Mouse (Mus musculus) layer of hippocampus, postnatal 14 days (tissue): ENCODE measurements at regions not wholly inside any gene's neighbourhood (a gene's known extent, or its start where the extent isn't known, plus 50 kb on each side); places are given as distances from the start of the nearest gene placed in this dataset.

ENCODE experiments used
- DNase-seq, 2 experiments: peaks; one replicate each; pipeline ENCODE4 v3.0.0; 2021 to 2022; ENCODE audit warnings: low spot score in 2 of 2, mixed read lengths in 1 of 2

DNA sequence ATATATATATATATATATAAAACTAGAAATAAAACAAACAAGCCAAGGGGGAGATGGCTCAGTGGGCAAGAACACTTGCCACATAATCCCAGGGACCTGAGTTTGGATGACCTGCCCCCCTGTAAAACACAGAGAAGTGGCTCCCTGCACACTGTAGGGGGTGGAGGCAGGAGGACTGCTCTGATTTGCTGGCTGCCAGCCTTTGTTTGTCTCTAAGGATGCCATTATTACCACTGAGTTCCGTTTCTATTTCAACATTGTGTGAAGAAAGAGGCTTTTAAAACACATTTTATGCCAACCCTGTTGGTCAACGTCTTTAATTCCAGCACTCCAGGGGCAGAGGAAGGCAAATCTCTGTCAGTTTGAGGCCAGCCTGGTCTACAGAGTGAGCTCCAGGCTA is 82.2 kb upstream of the Errfi1 start:
- DNase-seq, result no peak

DNA sequence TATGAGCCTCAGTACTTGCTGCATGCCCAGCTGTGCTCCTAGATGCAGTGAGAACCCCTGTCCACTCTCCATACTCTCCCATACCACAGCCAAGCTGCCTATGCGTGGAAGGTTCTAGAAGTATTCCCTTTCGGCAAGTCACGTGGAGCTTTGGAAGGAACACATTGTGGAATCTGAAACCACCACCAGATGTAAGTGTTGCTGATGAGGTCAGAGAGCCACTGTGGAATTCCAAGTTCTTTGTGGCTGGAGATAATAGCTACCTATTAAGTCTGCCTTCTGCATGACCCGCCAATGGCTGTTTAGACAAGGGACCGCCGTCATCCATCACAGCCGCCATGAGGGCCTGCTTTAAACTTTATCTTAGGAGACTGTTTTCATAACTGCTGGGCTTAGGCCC is 84.7 kb upstream of the Errfi1 start:
- no peak for DNase-seq

DNA sequence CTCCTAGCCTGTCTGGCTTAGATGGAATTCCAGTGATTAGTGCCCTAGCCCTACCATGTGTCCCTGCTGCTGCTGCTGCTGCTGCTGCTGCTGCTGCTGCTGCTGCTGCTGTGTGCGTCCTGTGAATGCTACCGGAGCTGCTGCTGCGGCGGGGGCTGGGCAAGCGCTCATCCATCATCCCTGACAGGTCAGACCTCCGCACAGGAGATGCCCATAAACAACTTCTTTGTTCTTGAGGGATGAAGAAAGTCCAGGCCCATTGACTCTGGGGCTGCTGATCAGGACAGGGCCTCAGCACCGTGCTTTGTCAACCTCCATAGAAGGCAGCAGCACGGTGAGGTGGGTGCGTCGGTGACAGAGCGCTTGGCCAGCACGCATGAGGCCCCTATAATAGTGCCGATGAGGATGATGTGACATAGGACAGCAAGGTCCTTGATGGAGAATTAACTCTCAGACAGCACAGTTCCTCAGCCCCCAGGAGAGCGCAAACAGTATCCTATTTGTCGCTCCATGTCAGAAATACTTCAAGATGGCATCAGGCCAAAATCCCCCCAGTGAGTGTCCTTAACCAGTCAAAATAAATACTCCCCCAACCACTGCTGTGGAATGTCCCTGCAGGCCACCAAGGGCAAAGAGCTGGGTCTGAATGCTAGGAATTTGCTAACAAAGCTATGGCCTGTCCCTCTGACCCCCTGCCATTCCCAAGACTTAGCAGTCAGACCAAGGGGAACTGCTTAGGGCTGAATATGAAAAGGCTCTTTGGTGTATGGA is 95.1 kb upstream of the Errfi1 start:
- DNase-seq, result no peak

DNA sequence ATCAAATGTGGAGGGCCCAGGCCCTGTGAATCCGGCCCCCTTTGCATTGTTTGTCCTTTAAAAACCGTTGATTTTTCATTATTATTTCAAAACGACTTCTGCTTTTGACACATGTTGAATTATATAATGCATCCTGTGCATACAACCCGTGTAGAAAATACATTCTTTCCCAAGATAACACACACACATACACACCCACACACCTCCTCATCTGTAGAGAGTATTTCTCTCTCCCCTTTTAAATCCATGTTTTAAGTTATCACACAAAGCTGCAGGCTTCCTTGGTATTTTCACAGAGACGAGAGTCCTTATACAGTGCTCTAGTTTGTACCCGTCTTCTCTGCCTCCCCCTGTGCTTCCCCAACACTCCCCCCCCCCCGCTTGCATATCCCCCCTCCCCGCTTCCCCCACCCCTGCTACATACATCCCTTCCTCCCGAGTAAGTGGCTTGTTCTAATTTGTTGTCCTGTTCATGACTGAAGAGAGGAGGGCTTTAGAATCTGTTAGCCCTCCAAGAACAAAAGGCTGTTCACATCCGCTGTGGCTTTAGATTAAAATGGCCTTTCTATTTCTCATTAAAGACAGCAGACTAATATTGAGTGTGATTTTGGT is 95.8 kb upstream of the Errfi1 start:
- DNase-seq, result no peak

DNA sequence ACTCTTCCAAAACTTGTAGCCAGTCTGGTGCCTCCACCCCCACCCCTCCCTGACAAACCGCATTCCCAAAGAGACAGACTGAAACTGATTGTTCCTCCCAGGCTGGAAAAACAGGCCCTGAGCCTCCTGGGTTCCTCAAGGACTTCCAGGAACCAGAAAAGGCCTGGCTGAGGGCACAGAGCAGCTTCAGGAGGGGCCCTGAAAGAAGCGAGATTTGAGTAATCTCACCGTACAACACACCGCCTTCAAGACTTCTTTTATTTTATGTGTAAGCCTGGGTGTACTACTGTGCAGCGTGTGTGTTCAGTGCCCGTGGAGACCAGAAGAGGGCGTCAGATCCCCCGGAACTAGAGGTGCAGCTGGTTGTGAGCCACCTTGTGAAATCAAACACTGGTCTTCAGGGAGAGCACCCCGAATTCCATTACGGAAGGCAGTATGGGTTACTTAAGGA is 96.4 kb upstream of the Errfi1 start:
- no peak for DNase-seq

DNA sequence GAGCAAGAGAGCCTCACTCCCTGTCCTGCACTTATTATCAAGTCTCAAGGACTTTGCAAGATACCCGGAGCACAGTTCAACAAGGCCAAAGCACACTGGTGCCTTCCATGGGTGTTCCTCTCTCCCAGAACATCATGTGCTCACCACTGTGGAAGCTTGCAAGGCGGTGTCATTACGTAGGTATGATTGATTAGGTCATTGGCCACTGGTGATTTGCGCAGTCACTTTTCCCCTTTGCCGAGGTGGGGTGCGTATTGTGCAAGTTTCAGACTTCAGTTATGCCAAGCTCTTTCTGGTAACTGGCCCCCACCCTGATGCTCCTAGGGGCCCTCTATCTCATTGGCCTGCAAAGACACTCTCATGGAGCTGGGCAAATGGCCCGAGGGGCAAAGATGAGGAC is 98.3 kb upstream of the Errfi1 start:
- DNase-seq, result no peak

DNA sequence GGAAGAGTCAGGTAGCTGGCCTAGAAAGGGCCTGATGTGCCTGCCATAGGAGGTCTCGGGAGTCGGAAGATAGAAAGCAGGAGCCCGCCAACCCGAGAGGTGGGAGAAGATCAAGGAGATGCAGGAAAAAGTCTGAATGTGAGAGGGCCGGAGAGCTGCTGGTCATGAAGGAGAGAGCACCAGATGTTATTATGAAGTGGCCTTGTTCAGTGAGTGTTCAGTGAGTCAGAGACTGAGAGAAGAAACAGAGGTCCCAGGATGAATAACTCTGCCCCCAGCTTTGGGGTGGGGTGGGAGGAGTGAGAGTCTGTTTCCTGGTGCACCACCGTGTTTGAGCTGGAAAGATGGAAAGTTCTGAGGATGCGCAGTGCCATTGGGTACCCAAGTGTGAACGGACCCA is 100.2 kb upstream of the Slc45a1 start:
- DNase-seq, result no peak

DNA sequence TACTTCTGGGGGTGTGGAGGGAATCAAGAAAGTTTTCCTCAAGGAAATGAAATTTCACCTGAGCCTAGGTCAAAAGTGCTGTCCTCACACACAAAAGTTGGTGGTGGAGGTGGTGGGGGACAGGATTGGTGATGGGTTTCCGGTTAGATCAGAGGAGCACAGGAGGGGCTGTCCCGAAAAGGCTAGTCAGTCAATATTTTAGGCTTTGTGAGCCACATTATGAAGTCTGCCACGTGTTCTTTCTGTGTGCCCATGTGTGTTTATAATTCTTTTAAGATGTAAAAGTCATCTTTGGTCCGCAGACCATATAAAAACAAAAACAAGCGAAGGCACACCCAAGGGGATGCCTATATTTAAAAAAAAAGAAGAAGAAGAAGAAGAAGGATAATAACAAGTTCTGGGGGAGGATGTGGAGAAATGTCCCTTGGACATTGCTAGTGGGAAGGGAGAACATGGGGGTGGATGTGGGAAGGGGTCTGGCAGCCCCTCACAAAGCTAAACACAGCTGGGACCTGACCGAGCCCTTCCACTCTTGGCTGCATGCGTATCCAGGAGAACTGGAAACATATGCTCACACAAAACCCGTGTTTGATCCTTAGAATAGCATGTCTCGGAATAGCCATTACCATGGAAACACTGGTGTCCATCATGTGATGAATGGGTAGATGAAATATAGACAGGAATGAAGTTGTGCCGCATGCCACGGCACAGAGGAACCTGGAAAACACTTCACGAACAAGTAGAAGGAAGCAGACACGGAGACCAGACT is 98.7 kb upstream of the Slc45a1 start:
- no peak for DNase-seq

DNA sequence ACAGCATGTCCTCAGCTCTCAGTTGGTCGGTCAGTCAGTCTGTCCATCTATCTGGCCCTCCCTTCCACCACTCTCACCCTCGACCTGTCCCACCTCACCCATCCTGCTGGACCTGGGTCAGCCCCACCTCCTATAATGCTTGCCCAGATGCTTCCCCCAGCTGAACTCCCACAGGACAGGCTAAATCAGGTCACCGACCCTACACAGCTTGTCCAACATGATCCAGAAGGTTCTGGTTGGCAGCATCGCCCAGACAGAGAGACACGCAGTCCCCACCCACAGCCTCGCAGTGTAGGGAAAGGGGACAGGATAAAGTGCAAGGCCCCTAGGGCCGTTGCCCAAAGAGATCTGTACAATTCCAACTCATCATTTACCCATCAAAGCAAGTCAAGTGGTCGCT is 97.1 kb upstream of the Slc45a1 start:
- no peak for DNase-seq

DNA sequence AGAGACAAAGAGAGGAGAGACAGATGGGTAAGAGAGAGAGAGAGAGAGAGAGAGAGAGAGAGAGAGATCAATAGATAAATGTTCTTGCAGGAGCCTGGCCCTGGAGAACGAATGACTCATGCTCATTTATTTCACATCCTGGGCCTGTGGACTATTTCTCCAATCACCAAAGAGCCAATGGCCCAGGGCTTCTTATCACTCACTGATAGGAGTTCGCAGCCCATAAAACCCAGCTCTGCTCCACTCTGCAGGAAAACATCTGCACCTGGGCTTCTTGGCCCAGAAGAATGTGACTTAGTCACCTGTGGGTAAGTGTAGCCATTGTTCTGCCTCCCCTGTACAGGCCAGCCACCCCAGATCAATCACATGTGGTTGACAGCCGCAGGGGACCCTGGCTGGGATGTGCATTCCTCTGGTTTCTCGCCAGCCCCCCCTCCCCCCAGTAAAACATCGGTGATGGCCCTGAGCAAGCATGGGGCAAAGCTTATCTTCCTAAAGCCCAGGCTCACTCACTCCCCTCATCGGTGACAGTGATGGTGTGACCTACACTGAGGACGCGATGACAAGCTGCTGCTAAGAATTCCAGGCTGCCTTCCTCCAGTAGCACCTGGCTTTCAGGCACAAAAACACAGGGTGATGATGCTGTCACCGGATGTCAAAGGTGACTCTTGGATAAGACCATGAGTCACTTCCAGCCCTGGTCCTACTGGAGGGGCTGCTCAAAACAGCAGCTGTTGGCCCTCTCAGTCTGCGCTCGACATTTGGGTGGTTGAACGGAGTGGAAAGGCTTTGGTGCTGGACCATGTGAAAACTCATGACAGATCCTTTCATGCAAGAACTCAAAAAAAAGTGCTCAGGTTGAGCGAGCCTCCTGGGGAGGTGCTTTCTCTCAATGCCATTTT is 96.4 kb upstream of the Slc45a1 start:
- DNase-seq, result no peak

DNA sequence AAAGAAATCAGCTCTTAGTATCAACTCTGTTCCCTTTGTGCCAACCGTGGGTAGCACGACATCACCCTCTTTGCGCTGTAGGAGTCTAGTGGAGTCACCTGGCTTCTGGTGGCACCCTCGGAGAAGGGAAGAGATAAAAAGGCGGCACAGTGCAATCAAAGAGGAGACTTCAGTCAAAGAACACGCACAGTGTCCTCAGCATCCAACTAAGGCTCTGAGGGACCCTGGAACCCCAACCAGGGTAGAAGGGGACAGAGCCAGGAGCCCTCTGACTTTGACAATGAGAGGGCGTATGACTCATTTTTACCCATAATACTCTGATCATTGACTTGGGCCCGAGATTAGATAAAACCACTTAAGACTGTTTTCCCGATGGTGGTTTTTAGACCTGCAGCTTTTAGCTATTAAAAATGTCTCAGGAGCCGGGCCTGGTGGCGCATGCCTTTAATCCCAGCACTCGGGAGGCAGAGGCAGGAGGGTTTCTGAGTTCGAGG is 94.5 kb upstream of the Slc45a1 start:
- DNase-seq, result no peak

DNA sequence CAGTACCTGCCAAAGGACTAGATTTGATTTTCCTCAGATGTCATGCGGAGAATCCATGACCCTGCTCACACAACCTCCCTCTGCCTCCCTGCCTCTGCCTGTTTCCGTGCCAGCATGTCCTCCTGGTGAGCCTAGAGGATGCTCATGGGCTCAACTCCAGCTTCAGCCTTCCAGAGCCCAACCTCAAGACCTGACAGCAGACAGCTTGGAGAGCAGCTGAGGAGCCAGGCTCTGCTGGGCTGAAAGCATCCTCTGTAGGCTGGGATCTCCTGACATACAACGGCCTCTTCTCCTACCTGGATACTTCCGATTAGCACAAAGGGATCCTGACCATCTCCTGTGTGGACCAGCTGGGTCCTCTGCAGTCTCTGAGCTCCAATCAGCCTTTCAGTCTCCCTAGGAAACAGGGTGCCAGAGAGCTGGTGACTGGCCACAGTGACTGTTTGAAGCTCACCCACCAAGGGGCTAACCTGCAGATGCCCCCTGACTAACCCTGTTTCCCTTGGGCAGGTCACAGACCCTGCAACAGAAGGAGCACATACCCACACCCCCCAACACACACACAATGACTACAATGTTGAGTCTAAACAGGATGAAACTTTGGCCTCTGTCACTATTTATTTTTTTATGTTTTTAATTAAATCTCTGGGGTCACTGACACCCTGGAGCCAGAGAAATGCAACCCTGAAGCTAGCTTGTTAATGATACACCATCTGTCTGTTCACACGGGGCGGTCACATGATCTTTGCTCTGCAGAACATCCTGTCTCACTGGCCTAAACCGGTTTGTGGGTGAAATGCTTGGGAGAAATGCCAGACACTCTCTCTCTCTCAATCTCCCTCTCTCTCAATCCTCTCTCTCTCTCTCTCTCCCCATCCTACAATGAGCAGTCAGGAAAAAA is 93.8 kb upstream of the Slc45a1 start:
- peak in 1 of 2 experiments; percentile 36 for DNase-seq

DNA sequence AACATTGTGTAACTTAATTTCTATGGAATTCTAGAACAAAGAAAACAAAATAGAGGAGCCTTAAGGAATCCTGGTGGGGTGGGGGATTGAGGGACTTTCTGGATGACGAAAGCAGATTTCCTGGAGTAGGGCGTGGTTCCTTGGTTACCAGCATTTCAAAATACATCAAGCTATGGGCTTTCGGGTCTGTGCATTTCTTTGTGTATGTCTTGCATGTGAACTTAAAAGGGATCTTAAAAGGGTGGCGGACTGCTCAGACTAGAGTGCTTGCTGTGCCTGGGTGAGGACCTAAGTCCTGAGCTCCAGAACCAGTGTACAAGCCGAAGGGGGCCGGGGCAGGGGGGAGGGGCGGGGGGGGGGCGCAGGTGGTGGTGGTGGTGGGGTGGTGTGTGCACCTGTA is 91.5 kb upstream of the Slc45a1 start:
- no peak for DNase-seq

DNA sequence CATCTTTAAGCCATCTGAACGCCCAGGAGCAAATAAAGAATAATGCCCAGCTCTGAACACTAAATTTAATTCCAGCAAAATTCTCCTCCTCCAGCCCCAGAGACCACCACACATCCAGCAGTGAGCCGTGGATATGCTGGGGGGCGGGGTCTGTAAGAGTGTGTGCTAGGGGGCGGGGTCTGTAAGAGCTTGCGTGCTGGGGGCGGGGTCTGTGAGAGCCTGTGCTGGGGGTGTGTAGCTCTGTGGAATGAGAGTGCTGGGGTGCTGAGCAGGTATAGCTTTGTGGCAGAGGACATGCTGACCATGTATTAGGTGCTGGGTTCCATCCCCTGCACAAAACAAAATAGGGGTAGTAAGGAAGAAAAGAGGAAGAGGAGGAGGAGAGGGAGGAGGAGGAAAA is 91.1 kb upstream of the Slc45a1 start:
- DNase-seq, result no peak

DNA sequence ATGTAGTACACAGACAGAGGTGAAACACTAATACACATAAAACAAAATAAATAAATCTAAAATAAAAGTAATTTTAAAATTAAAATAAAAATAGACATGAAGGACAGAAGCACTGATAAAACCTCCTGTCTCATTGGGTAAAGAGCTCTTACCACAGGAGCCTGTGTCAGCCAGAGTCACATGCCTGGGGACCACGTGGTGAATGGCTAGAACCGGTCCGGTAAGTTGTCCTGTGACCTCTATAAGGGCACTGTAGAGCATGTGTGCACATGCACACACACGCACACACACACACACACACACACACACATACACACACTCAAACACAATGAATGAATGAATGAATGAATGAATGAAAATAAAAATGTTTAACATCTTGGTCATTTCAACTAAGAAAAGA is 89.8 kb upstream of the Slc45a1 start:
- no peak for DNase-seq

DNA sequence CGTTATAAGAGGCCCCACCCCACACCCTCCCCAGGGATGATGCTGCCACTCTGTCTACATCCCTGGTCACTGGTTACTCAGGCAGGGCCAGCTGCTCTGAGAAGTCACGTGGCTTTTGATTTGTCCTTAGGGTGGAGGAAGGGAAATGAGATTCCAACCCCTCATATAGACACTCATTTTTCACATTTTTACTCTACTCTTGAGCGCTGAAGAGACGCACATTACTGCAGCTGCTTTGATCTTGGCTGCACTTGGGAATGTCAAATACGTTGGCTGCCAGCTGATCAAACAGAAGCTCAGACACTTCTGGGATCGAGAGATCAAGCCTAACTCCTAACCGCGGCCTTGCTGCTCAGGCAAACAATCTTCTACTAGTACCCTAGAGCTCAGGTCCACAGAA is 88.2 kb upstream of the Slc45a1 start:
- no peak for DNase-seq

DNA sequence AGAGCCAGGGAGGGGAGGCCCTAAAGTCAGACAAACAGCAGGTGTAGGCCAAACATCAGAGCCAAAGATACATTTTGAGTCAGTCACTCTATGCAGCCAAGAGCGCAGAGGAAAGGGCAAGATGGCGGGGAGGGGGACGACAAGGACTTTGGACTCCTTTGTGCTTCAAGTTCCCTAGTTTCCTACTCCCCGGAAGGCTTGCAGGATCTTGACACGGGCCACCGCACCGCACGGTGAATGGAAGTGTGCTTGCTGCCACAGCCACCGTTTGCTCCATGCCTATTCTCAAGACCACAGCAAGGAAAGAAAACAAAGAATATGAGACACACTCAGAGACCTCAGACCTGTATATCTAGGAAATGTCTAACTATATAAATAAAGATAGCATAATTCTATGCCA is 86.8 kb upstream of the Slc45a1 start:
- DNase-seq, result no peak

DNA sequence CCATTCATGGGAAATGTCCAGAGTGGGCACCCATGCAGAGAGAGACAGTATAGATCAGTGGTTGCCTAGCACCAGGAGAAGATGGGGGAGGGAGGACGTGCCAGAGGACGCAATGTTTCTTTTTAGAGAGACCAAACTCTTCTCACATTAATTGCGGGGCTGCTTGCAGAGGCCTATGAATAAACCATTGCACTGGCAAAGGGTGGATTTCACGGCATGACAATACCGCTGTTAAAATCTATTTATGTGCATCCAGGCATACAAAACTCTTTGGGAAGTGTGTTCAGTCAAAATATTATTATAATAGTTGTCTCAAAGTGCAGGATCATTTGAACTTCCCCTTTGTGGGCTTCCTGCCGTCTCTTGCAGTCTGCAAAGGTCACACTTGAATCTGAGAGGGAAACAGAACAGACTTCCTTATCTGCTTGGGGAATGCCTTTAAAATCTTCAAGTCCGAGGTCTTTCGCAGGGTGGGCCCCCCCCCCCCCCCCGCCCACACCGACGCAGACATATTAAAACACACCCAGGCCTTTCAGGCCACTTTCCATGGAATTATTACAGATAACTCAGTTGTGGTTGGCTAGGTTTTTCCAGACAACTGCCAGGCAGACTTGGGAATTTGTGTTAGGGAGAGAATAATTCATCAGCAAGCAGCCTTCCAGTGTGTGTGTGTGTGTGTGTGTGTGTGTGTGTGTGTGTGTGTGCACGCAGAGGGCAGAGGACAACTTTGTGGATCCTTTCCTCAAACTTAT is 78.3 kb upstream of the Slc45a1 start:
- peak; percentile 35 to 68 for DNase-seq

DNA sequence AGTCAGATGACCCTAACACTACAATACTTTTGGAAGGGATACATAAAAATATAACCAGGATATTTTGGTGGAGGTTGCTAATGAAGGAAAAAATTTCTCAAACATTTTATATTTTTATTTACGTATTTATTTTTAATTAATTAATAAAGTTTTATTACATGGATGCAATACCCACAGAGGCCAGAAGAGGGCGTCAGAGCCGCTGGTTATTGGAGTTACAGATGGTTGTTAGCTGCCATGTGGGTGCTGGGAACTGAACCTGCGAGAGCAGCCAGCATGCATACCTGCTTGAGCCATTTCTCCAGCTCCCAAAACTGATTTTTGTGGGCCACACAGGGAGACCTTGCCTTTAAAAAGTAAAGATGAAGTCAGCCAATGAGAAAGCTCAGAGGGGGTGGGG is 74.6 kb upstream of the Slc45a1 start:
- DNase-seq, result no peak
